ENCODE assay signal across 10 mouse cellular contexts in the genomic region with DNA sequence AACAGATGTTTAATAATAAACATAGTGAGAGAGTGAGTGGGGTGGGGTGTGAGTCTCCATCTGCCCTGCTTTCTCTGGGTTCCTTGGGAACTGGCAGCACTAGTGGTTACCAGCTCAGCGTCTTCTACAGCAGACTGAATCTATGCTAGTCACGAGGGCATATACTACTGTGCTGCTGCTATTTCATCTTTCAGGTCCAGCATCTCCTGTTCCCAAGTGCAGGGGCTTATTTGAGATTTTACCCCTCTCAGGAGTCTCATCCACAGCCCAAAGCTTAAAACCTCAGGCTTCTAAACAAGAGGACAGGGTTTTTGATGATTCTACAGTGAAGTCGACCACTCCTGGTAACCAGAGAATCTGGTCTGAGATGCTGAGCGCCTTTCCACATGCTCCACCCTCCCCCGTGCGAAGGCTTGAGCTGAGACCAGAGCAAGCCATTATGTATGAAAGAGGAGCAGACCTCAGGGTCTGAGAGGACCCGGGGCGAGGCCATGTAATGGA. TPM values are rescaled to one million over a fixed set of nuclear protein-coding genes. Genes with fewer than 3 reads are reported as not detected.
DNase-seq lines count a peak whose midpoint lies in the region; ATAC-seq and TF ChIP-seq lines count a peak whose summit lies in the region.
"Had no signal": no experiment of that assay in that cellular context is flagged by ENCODE, and none has a peak within 500 bp of the region (broad histone marks: within the 10 kb centered on the region; RNA-seq: fewer than 3 reads in every experiment).

No protein-coding gene starts in this region.

- H3K27ac ChIP-seq in lung, embryonic 14.5 days (ENCODE audit: low read depth): no peak overlapping the region
- H3K27ac ChIP-seq in hindbrain, embryonic 14.5 days: peak overlapping the region; percentile 90
- no peak overlapping the region for H3K27ac ChIP-seq in midbrain, embryonic 11.5 days (ENCODE audit: low read depth, low read length)
- H3K27ac ChIP-seq in kidney, adult 2 months (ENCODE audit: insufficient read depth, low read depth, low read length): no peak overlapping the region

- no peak for ATAC-seq in lung, embryonic 14.5 days (ENCODE audit: insufficient read depth)
- no peak for ATAC-seq in hindbrain, embryonic 14.5 days (ENCODE audit: low FRiP score)
- no peak for ATAC-seq in midbrain, embryonic 11.5 days (ENCODE audit: low FRiP score)

- no peaks in the 10 kb centered on the region for H3K36me3 ChIP-seq in lung, embryonic 14.5 days (ENCODE audit: insufficient read depth)
- H3K36me3 ChIP-seq in hindbrain, embryonic 14.5 days (replicated peaks; ENCODE audit: control insufficient read depth, insufficient read depth): no peaks in the 10 kb centered on the region
- H3K36me3 ChIP-seq in midbrain, embryonic 11.5 days (ENCODE audit: control insufficient read depth, insufficient read depth, low read length): no peaks in the 10 kb centered on the region
- no peaks in the 10 kb centered on the region for H3K36me3 ChIP-seq in kidney, adult 2 months (ENCODE audit: control insufficient read depth, insufficient read depth, low read length)
- H3K36me3 ChIP-seq: G1E had no signal

- peak; percentile 9 for DNase-seq in lung, embryonic 14.5 days
- DNase-seq in lung, postnatal 10 days: no peak
- DNase-seq in hindbrain, embryonic 14.5 days (ENCODE audit: low spot score): peak; percentile 52
- DNase-seq in midbrain, embryonic 11.5 days (ENCODE audit: low spot score, missing footprints): peak; percentile 89
- DNase-seq in kidney, adult 2 months: no peak
- DNase-seq in yolk sac, embryonic 10.5 days (ENCODE audit: low spot score): no peak
- DNase-seq in cerebellum, adult 11 months: no peak
- no peak for DNase-seq in kidney, adult 8-10 months

- peaks cover 15% of the 10 kb centered on the region; the same call in 1 of the 2 replicates for H3K27me3 ChIP-seq in lung, embryonic 14.5 days (ENCODE audit: insufficient read depth, low read length)
- no peaks in the 10 kb centered on the region for H3K27me3 ChIP-seq in hindbrain, embryonic 14.5 days (ENCODE audit: control insufficient read depth, insufficient read depth, low read length)
- H3K27me3 ChIP-seq in midbrain, embryonic 11.5 days (ENCODE audit: control insufficient read depth, insufficient read depth, low read length): peaks cover 8% of the 10 kb centered on the region; the same call in 1 of the 2 replicates
- H3K27me3 ChIP-seq in kidney, adult 2 months (replicated peaks; ENCODE audit: control insufficient read depth, insufficient read depth, low read length): peaks cover 1% of the 10 kb centered on the region; the same call in 1 of the 2 replicates

- WGBS in lung, embryonic 14.5 days: 12% methylated on average over 8 of the region's 8 CpGs
- WGBS in hindbrain, embryonic 14.5 days: 8% methylated on average over 8 of the region's 8 CpGs
- WGBS in midbrain, embryonic 11.5 days: 11% methylated on average over 8 of the region's 8 CpGs
- 2% methylated on average over 8 of the region's 8 CpGs for WGBS in kidney, adult 2 months

- no peaks in the 10 kb centered on the region for H3K4me1 ChIP-seq in lung, embryonic 14.5 days (ENCODE audit: insufficient read depth)
- H3K4me1 ChIP-seq in hindbrain, embryonic 14.5 days (replicated peaks; ENCODE audit: control insufficient read depth, insufficient read depth, low read length): peaks cover 12% of the 10 kb centered on the region
- 0 out of 2 replicates have a peak, but pooled peaks cover 3% of the 10 kb centered on the region for H3K4me1 ChIP-seq in midbrain, embryonic 11.5 days (ENCODE audit: control insufficient read depth, insufficient read depth, low read length)
- no peaks in the 10 kb centered on the region for H3K4me1 ChIP-seq in kidney, adult 2 months (ENCODE audit: control insufficient read depth, insufficient read depth, low read length)

- no peak for TF ChIP-seq POLR2A in kidney, adult 2 months (IDR thresholded peaks at IDR 0.05; ENCODE audit: low read depth, low read length)

- no peaks in the 10 kb centered on the region for H3K9me3 ChIP-seq in lung, embryonic 14.5 days (ENCODE audit: low read depth, low read length)
- no peaks in the 10 kb centered on the region for H3K9me3 ChIP-seq in hindbrain, embryonic 14.5 days (ENCODE audit: control insufficient read depth, low read length)
- no peaks in the 10 kb centered on the region for H3K9me3 ChIP-seq in midbrain, embryonic 11.5 days (ENCODE audit: control insufficient read depth, low read length)

- H3K4me3 ChIP-seq in lung, embryonic 14.5 days (ENCODE audit: low read depth, low read length): peak overlapping the region; percentile 52
- peak overlapping the region; percentile 77 for H3K4me3 ChIP-seq in hindbrain, embryonic 14.5 days (replicated peaks; ENCODE audit: low read length)
- H3K4me3 ChIP-seq in midbrain, embryonic 11.5 days (ENCODE audit: low read depth, low read length): peak overlapping the region; percentile 71
- H3K4me3 ChIP-seq in kidney, adult 2 months (ENCODE audit: insufficient read depth, low read depth, low read length): no peak overlapping the region

- TF ChIP-seq CTCF in lung, embryonic 14.5 days (IDR thresholded peaks at IDR 0.05; ENCODE audit: low read depth): no peak
- TF ChIP-seq CTCF in kidney, adult 2 months (conservative IDR thresholded peaks at IDR 0.05; ENCODE audit: insufficient read depth, insufficient read length, low read depth, low read length): no peak

- peak overlapping the region; percentile 77 for H3K4me2 ChIP-seq in lung, embryonic 14.5 days
- H3K4me2 ChIP-seq in hindbrain, embryonic 14.5 days (replicated peaks): peak overlapping the region; percentile 66
- peak overlapping the region; percentile 83 for H3K4me2 ChIP-seq in midbrain, embryonic 11.5 days

- H3K9ac ChIP-seq in lung, embryonic 14.5 days: no peak overlapping the region
- H3K9ac ChIP-seq in hindbrain, embryonic 14.5 days: peak overlapping the region; percentile 90
- H3K9ac ChIP-seq in midbrain, embryonic 11.5 days (ENCODE audit: low read length): peak overlapping the region; percentile 79

RNA-seq across cellular contexts. Expression of a gene that starts 2.2 kb away (rescaled TPM):
- polyA plus RNA-seq in lung, embryonic 14.5 days (2014; fragmentation: Nextera tagmentation; extraction: Ambion mirVana): 8.0 and 10.3 TPM in 2 replicates
- polyA plus RNA-seq in hindbrain, embryonic 14.5 days (2014; fragmentation: Nextera tagmentation; extraction: Ambion mirVana): 73.5 and 74.0 TPM in 2 replicates
- 26.7 and 27.5 TPM in 2 replicates for polyA plus RNA-seq in midbrain, embryonic 11.5 days (2014; fragmentation: Nextera tagmentation; extraction: Ambion mirVana)
- 0.11 TPM in 1 of 2 replicates, not detected in the other for polyA plus RNA-seq in kidney, adult 2 months (2012; rRNA removed)
- polyA plus RNA-seq: G1E; gonadal fat pad, adult 2 months had no signal

Comparison
In these comparisons a context has a peak if more than half of its experiments do, and no peak if none do; other contexts are left out.
1. DNase-seq: peak in lung, embryonic 14.5 days (single experiment), hindbrain, embryonic 14.5 days (single experiment) and midbrain, embryonic 11.5 days (single experiment); none in lung, postnatal 10 days (single experiment), kidney, adult 2 months (single experiment), yolk sac, embryonic 10.5 days (single experiment), cerebellum, adult 11 months (single experiment) and kidney, adult 8-10 months (0 of 2).
2. Peak in every context shown above with its lines, with median percentiles within 50 percentile points of each other: H3K4me2 ChIP-seq.